Mouse (Mus musculus) embryo, embryonic 11.5 days (tissue): ENCODE data around the gene Hacl1.
"Not testable (repeated sequence)": the region's sequence is repeated elsewhere in the genome, so short reads cannot be mapped to it uniquely, and the experiment has no call there.

Experiments
- DNase-seq: peaks from one replicate; pipeline ENCODE4 v3.0.0-alpha.2; 2012; ENCODE audit warnings: low read depth, low spot score

The Hacl1 gene

DNA sequence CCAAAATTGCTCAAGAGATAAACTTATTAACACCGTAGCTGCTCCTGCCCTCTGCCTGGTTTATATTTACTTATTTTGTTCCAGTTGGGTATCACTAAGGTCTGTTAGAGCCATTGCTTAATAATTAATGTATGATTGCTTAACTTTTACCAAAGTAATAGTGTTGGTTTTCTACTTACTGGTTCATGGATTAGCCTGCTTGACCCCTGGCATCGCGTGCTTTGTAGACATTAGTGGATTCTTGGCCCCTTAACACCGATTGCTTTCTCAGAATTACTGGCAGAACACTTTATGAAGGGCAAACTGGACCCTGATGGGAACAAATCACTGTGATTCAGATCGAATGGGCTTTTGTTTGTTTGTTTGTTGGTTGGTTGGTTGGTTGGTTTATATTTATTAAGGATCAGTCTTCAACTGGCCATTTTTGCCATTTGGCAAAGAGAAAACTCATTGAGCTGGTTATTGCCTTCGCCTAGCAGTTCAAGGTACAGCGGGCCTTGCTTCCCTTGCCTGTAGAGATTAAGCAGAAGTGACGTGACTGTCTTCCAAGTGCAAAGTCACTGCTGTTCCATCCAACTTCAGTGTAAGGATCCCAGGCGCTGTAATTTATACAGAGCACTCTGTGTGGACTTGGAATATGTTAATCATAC, 545 bp upstream of the Hacl1 start:
- no peak for DNase-seq

DNA sequence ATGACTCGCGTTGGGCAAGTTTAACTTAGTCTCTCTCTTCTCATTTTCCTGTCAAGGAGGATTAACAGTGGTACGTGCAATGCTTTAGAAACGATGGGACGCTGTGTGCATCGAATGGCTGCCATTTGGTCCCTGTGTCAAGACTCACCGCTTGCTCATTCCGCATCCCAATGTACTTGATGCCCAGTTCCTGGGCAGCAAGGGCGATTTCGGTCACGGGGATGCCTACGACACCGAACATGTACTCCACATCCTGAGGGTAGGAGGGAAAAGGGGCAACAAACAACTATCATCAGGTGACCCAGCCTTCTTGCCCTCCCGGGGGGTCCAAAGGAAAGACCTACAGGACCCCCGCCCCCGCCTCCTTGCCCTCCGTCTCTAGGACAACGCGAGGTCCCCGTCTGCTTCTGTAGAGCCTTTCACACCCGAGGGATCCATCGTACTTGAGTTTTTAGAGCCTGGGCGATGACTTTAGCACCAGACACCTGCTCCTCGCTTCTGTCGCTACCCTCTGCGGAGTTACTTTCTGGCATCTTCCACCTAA, 668 bp downstream of the Hacl1 start, which contains the start of gene Gm49387:
Gene Gm49387 (minus strand): TSS at position 533 of the 544 bp plus-strand sequence.
- DNase-seq: no peak

DNA sequence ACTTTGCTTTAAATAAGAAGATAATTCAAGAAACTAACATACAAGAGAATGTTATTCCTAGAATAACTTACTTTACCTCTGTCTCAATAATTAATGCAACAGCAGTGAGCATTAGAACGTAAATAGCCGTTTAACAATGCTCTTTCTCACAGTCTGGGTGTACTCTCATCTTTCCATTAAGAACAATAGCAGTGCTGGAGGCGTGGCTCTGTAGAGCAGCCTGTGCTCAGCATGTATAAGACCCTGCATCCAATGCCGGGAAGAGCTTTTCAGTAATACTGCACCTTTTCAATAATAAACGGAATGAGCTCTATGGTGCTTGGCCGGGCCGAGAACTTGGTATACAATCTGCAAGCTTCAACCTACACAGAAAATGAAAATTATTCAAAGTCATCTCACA, 10.4 kb downstream of the Hacl1 start:
- DNase-seq: no peak

DNA sequence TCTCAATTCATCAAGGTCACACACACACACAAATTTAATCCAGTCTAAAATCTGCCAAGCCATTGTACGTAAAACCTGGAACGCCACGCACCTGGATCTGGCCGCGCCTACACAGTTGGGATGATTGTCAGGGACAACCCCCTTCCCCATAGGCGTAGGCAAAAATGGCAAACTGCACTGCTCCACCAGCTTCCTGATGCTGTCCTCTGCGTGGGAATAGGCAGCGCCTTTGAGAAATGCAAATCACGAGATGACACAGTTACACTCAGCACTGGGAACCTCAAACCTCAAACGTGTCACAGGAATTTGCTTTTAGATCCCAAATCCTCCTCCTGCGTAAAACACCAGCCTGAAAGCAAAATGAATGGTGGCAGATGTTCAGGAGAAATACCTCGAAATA, 18.3 kb downstream of the Hacl1 start:
- no peak for DNase-seq

DNA sequence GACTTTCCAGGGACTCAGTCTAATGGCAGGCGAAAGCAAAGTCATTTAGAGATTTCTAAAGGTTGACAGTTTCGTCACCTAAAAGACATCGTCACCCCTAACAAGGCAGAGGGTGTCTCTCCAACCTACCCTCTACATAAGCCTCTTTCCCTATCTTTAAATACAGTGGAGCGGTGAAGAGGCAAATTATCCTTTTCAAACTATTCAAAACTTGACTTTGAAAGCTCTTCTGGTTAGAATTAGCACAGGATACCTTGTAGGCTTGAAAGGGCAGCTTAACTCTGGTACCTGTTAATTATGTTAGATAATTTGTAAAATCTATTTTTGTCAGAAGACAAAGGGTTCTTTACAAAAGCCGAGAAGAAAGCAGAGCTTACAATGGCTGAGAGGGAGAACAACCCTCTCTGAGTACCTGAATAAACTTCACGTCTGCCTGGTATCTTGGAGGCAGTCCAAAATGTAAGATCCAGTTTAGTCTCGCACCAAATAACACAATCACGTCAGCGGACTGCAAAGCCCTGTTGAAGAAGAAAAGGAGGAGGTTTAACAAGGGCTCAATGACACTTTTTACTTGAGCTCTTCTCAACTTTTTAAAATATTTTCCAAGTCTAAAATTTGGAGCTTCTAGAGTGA, 20.4 kb downstream of the Hacl1 start:
- no peak for DNase-seq

DNA sequence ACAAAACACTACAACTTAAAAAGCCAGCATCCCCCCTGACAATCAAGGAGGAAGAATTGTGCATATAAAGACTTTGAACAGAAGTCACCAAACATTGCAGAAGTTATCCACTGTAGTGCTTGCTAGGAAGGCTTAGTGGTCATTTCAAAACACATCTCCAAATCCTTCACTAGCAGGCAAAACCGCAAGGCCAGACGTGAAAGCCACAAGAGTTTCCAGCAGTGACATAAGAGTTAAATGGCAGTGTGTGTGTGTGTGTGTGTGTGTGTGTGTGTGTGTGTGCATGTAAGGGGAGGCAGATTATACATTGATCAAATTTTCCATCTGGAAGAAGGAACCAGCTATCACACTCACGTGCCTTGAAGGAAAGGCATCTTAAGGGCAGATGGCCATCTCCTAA, 23.1 kb downstream of the Hacl1 start:
- DNase-seq: no peak

DNA sequence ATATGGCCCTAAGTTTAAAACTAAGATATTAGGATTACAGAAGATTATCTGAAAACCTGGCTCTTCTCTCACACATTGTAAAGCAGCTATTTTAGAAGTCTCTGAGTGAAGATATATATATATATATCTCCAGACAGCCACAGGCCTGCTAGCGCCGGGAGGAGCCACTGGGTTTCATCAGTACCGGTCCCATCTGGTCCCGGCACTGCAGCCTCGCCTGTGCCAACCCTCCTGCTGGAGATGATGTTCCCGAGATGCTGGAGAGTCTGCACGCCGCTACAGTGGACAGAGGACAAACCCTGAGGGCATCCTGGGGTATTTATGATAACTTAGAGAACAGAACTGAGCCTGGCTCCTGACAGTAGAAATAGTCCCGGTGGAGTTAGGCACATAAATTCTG, 23.9 kb downstream of the Hacl1 start:
- no peak for DNase-seq

DNA sequence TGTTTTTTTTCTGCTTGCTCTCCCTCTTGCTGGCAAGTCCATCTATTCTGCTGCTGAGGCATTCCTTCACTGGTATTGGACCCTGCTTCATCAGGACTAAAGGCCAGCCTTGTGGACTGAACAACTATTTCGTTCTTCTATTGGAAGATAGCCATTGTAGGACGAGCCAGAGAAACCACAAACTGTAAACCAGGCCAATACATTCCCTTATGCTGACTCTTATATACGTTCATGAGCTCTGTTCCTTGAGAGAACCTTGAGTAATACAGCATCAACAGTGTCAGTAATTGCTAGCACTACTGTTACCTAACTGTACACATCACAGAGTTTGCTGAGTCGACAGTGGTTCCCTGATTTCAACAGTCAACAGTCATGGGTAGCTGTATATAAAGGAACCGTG, 27.4 kb downstream of the Hacl1 start:
- DNase-seq: no peak

DNA sequence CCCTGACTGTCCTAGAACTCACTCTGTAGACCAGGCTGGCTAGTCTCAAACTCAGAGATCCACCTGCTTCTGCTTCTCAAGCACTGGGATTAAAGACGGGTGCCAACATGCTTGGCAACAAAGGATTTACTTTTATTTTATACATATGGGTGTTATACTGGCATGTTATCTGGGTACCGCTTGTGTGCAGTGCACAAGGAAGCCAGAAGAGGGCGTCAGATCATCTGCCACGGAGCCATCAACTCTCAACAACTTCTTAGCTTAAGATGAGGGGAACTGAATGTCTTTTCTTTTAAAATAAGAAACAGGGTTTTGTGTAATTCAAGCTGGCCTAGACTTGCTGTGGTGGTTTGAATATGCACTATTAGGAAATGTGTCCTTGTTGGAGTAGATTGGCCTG, 29.1 kb downstream of the Hacl1 start:
- DNase-seq: no peak

DNA sequence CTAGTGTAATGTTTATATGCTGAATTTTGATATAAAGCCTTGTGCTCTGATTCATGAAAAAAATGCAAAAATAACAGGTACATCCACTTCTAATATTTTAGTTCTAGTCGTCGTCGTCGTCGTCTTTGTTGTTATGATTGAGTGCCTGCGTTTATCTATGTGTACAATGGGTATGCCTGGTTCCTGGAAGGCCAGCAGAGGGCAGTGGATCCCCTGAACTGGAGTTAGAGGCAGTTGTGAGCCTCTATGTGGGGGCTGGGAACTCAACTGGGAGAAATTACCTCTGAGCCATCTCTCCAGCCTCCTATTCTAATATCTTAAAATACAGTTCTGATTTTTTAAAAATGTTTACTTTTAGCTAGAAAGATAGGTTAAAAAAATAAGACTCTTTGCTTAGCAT, 35.6 kb downstream of the Hacl1 start:
- no peak for DNase-seq

DNA sequence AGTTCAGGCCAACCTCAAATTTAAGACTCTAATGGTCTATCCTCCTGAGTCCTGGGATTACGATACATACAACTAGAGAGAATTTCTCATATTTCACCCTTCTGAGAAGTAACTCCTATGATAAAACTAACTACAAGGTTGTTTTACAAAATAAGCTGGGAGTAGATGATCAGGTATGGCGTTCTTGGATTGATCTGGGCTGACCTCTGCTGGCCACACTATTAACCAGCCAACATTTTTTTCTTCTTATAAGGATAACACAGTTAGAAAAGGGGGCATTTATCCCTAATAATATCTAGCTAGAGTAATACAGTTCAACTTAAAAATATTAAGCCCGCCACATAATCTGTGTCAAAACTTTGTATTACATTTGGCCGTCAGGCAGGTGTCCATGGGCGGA, 36.2 kb downstream of the Hacl1 start:
- no peak for DNase-seq

DNA sequence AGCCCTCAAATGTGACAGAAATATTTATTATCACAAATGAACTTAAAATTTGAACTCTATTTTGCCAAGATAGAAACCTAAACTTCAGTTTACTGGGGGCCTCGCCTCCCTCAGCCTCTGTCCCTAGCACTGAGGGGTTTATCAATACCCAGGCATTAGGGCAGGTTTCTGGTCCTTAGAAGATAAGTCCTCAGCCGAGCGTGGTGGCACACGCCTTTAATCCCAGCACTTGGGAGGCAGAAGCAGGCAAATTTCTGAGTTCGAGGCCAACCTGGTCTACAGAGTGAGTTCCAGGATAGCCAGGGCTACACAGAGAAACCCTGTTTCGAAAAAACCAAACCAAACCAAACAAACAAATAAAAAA, 38.5 kb downstream of the Hacl1 start:
- DNase-seq: not testable (repeated sequence)

DNA sequence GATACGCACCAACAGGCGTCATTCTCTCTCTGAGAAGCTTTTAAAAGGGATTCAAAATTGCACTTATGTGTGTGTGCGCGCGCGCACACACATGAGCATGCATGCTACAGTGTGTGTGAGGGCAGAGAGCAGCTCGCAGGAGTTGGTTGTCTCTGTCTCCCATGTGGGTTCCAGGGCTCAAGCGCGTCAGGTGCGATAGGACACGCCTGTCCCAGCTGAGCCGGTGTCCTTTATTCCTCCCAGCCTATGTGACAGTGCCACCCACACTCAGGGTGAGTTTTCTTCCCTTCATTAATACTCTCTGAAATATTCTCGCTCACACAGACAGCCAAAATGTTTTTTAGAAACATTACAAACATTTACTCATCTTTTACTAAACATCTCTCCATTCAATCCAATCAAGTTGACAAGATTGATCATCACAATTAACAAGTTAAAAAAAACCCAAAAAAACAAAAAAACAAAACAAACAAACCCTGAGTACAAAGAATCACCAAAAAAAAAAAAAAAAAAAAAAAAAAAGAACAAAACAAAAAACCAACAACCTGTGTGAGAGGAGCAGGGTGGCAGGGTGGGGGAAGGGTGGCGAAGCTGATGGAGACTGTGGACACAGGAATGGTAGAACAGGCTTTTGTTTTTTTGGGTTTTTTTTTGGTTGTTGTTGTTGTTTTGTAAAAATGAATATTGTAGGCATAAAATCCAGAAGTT, 39.0 kb downstream of the Hacl1 start:
- DNase-seq: no peak

DNA sequence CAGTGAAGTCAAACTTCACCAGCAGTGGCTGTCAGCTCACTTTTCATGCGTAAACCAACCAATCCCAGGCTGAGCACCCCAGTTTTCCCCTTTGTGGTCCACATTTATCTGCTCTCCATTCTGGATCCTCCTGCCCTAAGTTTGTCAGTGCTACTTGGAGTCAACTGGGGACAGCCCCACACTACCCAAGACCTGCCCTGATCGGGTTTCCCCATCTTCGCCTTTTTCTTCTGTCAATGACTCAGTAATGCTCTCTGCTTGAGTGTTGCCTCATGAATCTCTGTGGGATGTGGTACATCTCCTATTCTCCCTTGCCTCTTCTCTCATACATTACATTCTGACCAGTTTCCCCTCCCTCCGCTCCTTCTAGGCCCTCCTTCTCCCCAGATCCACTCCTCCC, 43.6 kb downstream of the Hacl1 start:
- no peak for DNase-seq

DNA sequence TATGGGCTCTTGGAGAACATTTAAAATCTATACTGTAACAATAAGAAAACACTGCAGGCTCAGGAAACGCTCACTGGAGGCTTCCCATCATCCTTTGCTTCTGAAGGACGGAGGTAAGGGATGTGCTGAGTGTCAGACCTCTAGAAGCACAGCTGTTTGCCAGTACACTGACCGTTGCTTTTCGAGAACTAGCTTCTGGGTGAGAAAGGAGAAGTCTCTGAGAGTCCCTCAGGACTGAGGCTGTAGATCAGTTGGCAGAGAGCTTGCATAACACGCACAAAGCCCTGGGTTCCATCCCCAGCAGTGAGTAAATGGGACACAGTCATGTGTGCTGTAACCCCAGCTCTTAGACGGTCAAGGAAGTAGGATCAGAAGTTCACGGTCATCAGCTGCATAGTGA, 44.7 kb downstream of the Hacl1 start:
- no peak for DNase-seq

DNA sequence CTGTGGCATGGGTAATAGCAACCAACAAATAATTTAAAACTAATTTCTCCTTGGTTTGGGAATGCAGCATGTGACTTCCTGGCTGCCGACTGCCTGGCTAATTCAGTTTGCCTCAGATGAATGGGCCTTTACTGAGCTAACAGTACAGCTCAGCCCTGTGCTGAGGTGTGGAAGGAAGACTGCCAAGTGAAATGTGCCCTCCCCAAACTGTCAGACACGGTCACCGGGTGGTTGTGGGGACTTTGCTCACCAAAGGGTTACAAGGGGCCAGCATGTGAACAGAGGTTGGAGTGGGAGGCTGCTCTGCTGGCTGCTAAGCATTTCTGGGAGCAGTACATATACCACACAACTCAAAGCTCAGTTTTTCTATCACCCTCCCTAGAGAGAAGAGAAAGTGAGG, 46.4 kb downstream of the Hacl1 start:
- no peak for DNase-seq

DNA sequence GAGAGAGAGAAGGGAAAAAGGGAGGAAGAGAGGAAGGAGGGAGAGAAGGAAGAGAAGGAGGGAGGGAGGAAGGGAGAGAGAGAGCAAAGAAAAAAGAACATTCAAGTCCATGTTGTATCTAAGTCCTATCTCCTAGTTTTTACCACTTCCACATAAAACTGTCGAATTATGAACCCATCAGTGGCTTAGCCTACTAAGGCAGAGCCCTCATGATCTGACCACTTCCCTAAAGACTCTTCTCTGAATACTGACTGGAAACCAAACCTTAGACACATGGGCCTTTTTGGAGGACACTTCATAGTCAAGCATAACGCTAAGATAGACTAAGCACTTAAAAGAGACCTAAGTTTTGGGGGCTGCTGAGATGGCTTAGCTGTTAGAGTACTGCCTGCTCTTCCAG, 48.0 kb downstream of the Hacl1 start:
- no peak for DNase-seq

DNA sequence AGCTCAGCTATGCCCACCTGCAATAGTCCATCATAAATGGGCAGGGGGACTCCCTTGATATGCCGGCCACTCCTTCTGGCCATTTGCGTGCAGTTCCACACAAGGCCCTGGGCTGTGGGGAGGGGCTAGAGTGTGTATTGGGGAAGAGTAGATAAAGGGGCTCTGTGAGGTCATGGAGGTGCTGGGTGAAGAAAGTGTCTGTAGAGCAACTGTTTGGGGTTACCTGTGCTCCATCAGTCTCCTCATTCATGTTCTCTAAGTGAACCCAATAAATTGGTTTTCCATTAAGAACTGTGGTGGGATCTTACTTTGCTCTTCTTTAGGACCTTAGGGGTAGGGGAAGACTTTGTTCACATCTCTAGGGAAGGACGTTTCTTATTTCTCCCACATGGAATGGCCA, 49.8 kb downstream of the Hacl1 start, which contains the start of gene Colq:
Gene Colq (minus strand): TSS at position 101 of the 400 bp plus-strand sequence.
- no peak for DNase-seq

DNA sequence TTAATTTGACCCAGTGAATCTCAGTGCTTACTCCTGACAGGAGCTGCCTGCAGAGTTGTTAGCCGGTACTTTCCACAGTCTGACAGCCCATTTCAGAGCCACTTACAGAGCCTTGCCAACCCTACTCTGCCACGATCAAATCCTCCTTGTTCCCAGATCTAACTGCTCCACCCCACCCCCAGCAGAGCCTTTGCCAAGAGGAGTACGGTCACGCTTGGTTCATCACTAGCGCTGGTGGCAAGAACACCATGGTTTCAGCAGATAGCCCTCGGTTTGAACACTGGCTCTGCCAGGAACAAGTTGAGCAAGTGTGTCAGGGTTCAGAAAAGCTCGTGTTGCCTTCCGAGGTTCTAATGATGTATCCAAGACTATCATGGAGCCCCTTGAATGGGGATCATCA, 54.6 kb downstream of the Hacl1 start:
- no peak for DNase-seq

DNA sequence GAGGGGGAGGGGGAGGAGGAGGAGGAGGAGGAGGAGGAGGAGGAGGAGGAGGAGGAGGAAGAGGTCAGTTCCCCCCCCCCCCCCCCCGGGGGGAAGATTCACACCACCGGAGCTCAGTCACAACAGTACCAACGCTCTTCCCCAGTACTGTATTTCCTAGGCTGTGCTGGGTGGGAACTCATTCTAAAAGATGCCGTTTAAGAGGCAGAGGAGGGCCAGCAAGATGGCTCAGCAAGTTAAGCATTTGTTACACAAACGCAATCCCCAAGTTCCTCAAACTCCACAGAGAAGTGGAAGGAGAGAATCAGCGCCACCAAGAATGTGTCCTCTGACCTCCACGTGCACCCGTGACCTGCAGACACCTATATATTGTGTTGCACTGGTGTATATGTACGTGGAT, 58.0 kb downstream of the Hacl1 start:
- no peak for DNase-seq

DNA sequence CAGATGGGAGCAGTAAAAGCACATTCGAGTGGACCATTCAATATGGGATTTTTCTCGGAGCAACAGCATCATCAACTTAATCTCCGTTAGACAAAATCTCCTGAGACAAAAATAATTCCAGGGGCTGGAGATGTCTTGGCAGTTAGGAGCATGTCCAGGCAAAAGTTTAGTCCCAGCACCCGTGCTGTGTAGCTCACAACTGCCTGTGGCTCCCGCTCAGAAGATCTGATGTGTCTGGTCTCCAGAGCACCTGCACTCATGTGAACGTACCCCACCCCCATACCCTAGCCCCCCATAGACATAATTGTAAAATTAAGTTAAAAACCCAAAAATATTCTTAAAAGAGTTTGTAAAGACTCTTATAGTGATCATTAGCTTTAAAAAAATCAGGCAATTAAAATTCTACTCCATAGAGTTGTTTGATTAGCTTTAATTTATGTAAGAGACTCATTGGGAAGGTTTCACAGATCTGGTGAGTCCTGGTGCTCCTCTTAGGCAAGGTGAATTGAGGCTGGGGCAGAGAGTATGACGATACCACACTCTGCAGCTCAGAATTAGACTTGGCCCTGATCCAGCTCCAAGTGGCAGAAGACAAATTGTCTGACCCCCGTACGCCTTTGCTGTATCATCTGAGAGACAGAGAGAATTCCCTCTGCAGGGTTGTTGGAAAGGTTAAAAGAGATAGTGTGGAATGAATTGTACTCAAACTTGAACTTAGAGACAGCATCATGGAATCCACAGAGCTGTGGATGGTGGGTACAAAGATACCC, 62.9 kb downstream of the Hacl1 start:
- DNase-seq: no peak
